Mouse (Mus musculus) bone marrow, adult 2 months (tissue): ENCODE measurements around the gene Ccdc148. TPM values are rescaled to one million over a fixed set of nuclear protein-coding genes. Genes with fewer than 3 reads are reported as not detected.

Source experiments
- H3K27ac ChIP-seq: fragments of 200-500 bp; 2 replicates; pipeline ENCODE4 v1.5.1; 2012; ENCODE audit warnings: low read depth, mild to moderate bottlenecking, control low read depth, inconsistent platforms, low read length; ENCODE audit not compliant: control insufficient read depth, poor library complexity, insufficient read depth
- H3K4me1 ChIP-seq: fragments of 200-500 bp; 2 replicates; pipeline ENCODE4 v1.6.1; 2011; ENCODE audit warnings: low read length; ENCODE audit not compliant: control insufficient read depth, insufficient read depth
- H3K4me3 ChIP-seq: fragments of 200-500 bp; replicated peaks from 2 replicates; pipeline ENCODE3; 2011; ENCODE audit warnings: mild to moderate bottlenecking, low read depth, low read length, control low read depth; ENCODE audit not compliant: control insufficient read depth
- CTCF ChIP-seq: fragments of 200-500 bp; IDR thresholded peaks from 2 replicates; pipeline ENCODE4 v1.5.1; 2011; ENCODE audit warnings: low read length, control low read depth; ENCODE audit not compliant: control insufficient read depth, insufficient read depth
- POLR2A ChIP-seq: fragments of 200-500 bp; IDR thresholded peaks from 2 replicates; pipeline ENCODE4 v1.6.1; 2011; ENCODE audit warnings: low read depth, mild to moderate bottlenecking, control low read depth, low read length, borderline replicate concordance; ENCODE audit not compliant: control insufficient read depth
- WGBS: fragments of 180-500 bp; shearing (Covaris S2); methylation state at CpG from one replicate; pipeline ENCODE4 v1.1.7; 2018; 5-methylcytosine and 5-hydroxymethylcytosine counted together
- polyA plus RNA-seq: library from polyadenylated mRNA; stranded (reverse); fragments of >200 nt; gene quantifications from 2 replicates; pipeline ENCODE4 v1.2.4, GENCODE M21; 2011; ENCODE audit warnings: low replicate concordance; ENCODE audit not compliant: missing spikeins, insufficient read depth, insufficient read length

The Ccdc148 gene
- polyA plus RNA-seq, 1 experiment: 0.87 TPM

- TF ChIP-seq CTCF: no peak
- TF ChIP-seq POLR2A: no peak
- H3K4me3 ChIP-seq: no peak overlapping the region
- WGBS: 86% methylated on average over 7 of the region's 7 CpGs
- no peak overlapping the region for H3K27ac ChIP-seq
- no peaks in the 10 kb centered on the region for H3K4me1 ChIP-seq
These were observed 373.1 kb downstream of the Ccdc148 start for GRCm38 (mm10) chr2:58787360-58787759.

GRCm38 (mm10) chr2:58786681-58787080 lies 373.8 kb downstream of the Ccdc148 start:
- no peak overlapping the region for H3K27ac ChIP-seq
- no peak for TF ChIP-seq CTCF
- TF ChIP-seq POLR2A: no peak
- H3K4me1 ChIP-seq: no peaks in the 10 kb centered on the region; the same call in 1 of the 2 replicates
- 89% methylated on average over 8 of the region's 8 CpGs for WGBS
- H3K4me3 ChIP-seq: no peak overlapping the region

- WGBS: 77% methylated on average over 3 of the region's 3 CpGs
- no peak overlapping the region for H3K27ac ChIP-seq
- no peak overlapping the region for H3K4me3 ChIP-seq
- no peaks in the 10 kb centered on the region; the same call in 1 of the 2 replicates for H3K4me1 ChIP-seq
- TF ChIP-seq CTCF (no peak), POLR2A (no peak)
These were observed 374.3 kb downstream of the Ccdc148 start for GRCm38 (mm10) chr2:58786177-58786576.

GRCm38 (mm10) chr2:58783526-58783925 lies 377.0 kb downstream of the Ccdc148 start:
- no peak overlapping the region for H3K4me3 ChIP-seq
- H3K27ac ChIP-seq: no peak overlapping the region
- TF ChIP-seq CTCF (no peak), POLR2A (no peak)
- no peaks in the 10 kb centered on the region; the same call in 1 of the 2 replicates for H3K4me1 ChIP-seq
- 82% methylated on average over 1 of the region's 1 CpGs for WGBS

GRCm38 (mm10) chr2:58778986-58779495 lies 381.4 kb downstream of the Ccdc148 start:
- TF ChIP-seq CTCF: no peak
- TF ChIP-seq POLR2A: no peak
- Histone ChIP-seq H3K4me3 (no peak overlapping the region), H3K27ac (no peak overlapping the region), H3K4me1 (no peaks in the 10 kb centered on the region; the same call in 1 of the 2 replicates)
- 67% methylated on average over 3 of the region's 3 CpGs for WGBS

- no peak for TF ChIP-seq CTCF
- Histone ChIP-seq H3K4me1 (no peaks in the 10 kb centered on the region), H3K27ac (no peak overlapping the region), H3K4me3 (no peak overlapping the region)
- 76% methylated on average over 9 of the region's 9 CpGs for WGBS
These were observed 386.6 kb downstream of the Ccdc148 start for GRCm38 (mm10) chr2:58773833-58774232.

Other genes with a start within 250 kb of the Ccdc148 start
- 12.4 and 14.8 TPM in 2 replicates for gene Pkp4, start 167 bp upstream of the Ccdc148 start, polyA plus RNA-seq